Comparison of ENCODE assay signal across 8 mouse cellular contexts in the genomic region with DNA sequence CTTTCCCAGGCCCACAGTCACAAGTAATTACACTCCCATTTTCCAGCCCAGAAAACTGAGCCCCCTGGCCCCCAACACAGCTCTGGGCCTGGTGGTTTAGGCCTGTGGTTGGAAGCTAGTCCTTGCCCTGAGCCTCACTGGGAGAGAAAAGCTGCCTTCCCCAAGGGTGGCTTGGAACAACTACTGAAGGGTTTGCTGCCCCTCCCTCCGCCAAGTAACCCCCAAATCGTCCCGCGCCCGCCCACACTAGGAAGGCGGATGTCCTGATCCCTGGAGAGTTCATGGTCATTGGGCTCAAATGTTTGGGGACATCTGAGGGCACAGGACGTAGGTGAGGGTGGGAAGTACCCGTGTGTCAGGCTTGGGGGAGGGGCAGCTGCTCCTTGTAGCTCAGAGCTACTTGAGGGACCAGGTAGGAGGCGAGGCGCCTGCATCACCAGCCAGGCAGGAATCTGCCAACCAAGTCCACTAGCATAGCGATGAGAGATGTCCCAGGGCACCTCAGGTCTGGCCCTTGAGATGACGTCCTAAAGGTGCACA. TPM values are rescaled to one million over a fixed set of nuclear protein-coding genes. Genes with fewer than 3 reads are reported as not detected.
A peak's percentile ranks its signal among the peaks of the same experiment; 100 is the strongest.
DNase-seq lines count a peak whose midpoint lies in the region; ATAC-seq and TF ChIP-seq lines count a peak whose summit lies in the region.

No protein-coding gene starts in this region.

- 11% methylated on average over 12 of the region's 12 CpGs for WGBS in forebrain, embryonic 12.5 days
- WGBS in intestine, embryonic 15.5 days: 9% methylated on average over 12 of the region's 12 CpGs
- 6% methylated on average over 12 of the region's 12 CpGs for WGBS in neural tube, embryonic 14.5 days

- H3K9ac ChIP-seq in forebrain, embryonic 12.5 days: peak overlapping the region; percentile 49
- peak overlapping the region; percentile 26; the same call in 1 of the 2 replicates for H3K9ac ChIP-seq in intestine, embryonic 15.5 days
- H3K9ac ChIP-seq in neural tube, embryonic 14.5 days (replicated peaks; ENCODE audit: low read depth, low read length): peak overlapping the region; percentile 46

- H3K36me3 ChIP-seq in G1E (replicated peaks): peaks cover 42% of the 10 kb centered on the region
- peaks cover 38% of the 10 kb centered on the region for H3K36me3 ChIP-seq in forebrain, embryonic 12.5 days (replicated peaks)
- H3K36me3 ChIP-seq in intestine, embryonic 15.5 days: peaks cover 34% of the 10 kb centered on the region
- peaks cover 35% of the 10 kb centered on the region for H3K36me3 ChIP-seq in neural tube, embryonic 14.5 days (ENCODE audit: control insufficient read depth, insufficient read depth, low read length)

- H3K4me2 ChIP-seq in forebrain, embryonic 12.5 days: peak overlapping the region; percentile 75
- H3K4me2 ChIP-seq in intestine, embryonic 15.5 days (replicated peaks): peak overlapping the region; percentile 83
- peak overlapping the region; percentile 51 for H3K4me2 ChIP-seq in neural tube, embryonic 14.5 days (ENCODE audit: low read depth, low read length)

- H3K4me3 ChIP-seq in gastrocnemius, adult 2 months: peak overlapping the region; percentile 73
- peak overlapping the region; percentile 71 for H3K4me3 ChIP-seq in G1E (ENCODE audit: low read depth, low read length)
- H3K4me3 ChIP-seq in forebrain, embryonic 12.5 days (replicated peaks): peak overlapping the region; percentile 46
- H3K4me3 ChIP-seq in intestine, embryonic 15.5 days (replicated peaks): peak overlapping the region; percentile 46
- peak overlapping the region; percentile 37 for H3K4me3 ChIP-seq in neural tube, embryonic 14.5 days (ENCODE audit: low read depth, low read length)

- peaks cover 94% of the 10 kb centered on the region for H3K4me1 ChIP-seq in G1E (ENCODE audit: insufficient read depth, low read depth, low read length)
- H3K4me1 ChIP-seq in forebrain, embryonic 12.5 days: peaks cover 78% of the 10 kb centered on the region
- peaks cover 91% of the 10 kb centered on the region for H3K4me1 ChIP-seq in intestine, embryonic 15.5 days (replicated peaks)
- H3K4me1 ChIP-seq in neural tube, embryonic 14.5 days (ENCODE audit: control insufficient read depth, insufficient read depth, low read length): peaks cover 31% of the 10 kb centered on the region

- peak; percentile 66 for DNase-seq in gastrocnemius, adult 2 months
- DNase-seq in gastrocnemius, postnatal 36 days: no peak
- DNase-seq in G1E (ENCODE audit: low spot score): no peak
- DNase-seq in lung, adult 18-20 months: peak; percentile 73 to 81
- no peak for DNase-seq in retina, embryonic 14.5 days (ENCODE audit: low spot score)

- intact Hi-C loops in gastrocnemius, adult 2 months (cut with DNase I): no loop called here
- intact Hi-C loops in gastrocnemius, postnatal 36 days (cut with DNase I): no loop called here

- peak overlapping the region; percentile 93 for H3K27ac ChIP-seq in gastrocnemius, adult 2 months
- H3K27ac ChIP-seq in forebrain, embryonic 12.5 days: peak overlapping the region; percentile 90
- H3K27ac ChIP-seq in intestine, embryonic 15.5 days: peak overlapping the region; percentile 97
- peak overlapping the region; percentile 71 for H3K27ac ChIP-seq in neural tube, embryonic 14.5 days (ENCODE audit: low read depth, low read length)

- no peak for ATAC-seq in G1E (ENCODE audit: extremely low read depth, insufficient number of reproducible peaks, low FRiP score, poor library complexity, severe bottlenecking)
- no peak; the same call in 1 of the 2 replicates for ATAC-seq in forebrain, embryonic 12.5 days (ENCODE audit: low FRiP score)
- ATAC-seq in intestine, embryonic 15.5 days: peak; percentile 2
- ATAC-seq in neural tube, embryonic 14.5 days (ENCODE audit: low read depth): no peak

- H3K27me3 ChIP-seq in G1E (ENCODE audit: insufficient read depth, low read length): no peaks in the 10 kb centered on the region; the same call in 1 of the 2 replicates
- peaks cover 13% of the 10 kb centered on the region for H3K27me3 ChIP-seq in forebrain, embryonic 12.5 days
- H3K27me3 ChIP-seq in intestine, embryonic 15.5 days (replicated peaks): no peaks in the 10 kb centered on the region
- H3K27me3 ChIP-seq in neural tube, embryonic 14.5 days (ENCODE audit: control insufficient read depth, insufficient read depth, low read length): no peaks in the 10 kb centered on the region

- TF ChIP-seq CTCF in gastrocnemius, adult 2 months (IDR thresholded peaks at IDR 0.05): no peak
- TF ChIP-seq CTCF in G1E (IDR thresholded peaks at IDR 0.05; ENCODE audit: low read depth, low read length): no peak

- no peaks in the 10 kb centered on the region for H3K9me3 ChIP-seq in G1E (replicated peaks)
- no peaks in the 10 kb centered on the region for H3K9me3 ChIP-seq in forebrain, embryonic 12.5 days
- no peaks in the 10 kb centered on the region for H3K9me3 ChIP-seq in intestine, embryonic 15.5 days
- H3K9me3 ChIP-seq in neural tube, embryonic 14.5 days (ENCODE audit: control insufficient read depth, low read length): no peaks in the 10 kb centered on the region

RNA-seq across cellular contexts. Expression of gene Cirbp, which starts 6.7 kb away (rescaled TPM):
- total RNA-seq in gastrocnemius, adult 2 months (2021): 10 to 100 TPM; 22.1 to 30.7 TPM
- 10 to 100 TPM; 22.6 to 28.3 TPM for total RNA-seq in gastrocnemius, postnatal 36 days (2021)
- total RNA-seq in G1E (2014; fragmentation: Nextera tagmentation) (18.1 and 21.2 TPM in 2 replicates), G1E (2017) (32.6 and 34.8 TPM in 2 replicates)
- 41.4 and 45.2 TPM in 2 replicates for polyA plus RNA-seq in G1E (2012)
- 224 and 240 TPM in 2 replicates for polyA plus RNA-seq in forebrain, embryonic 12.5 days (2016; fragmentation: Nextera tagmentation; extraction: Ambion mirVana)
- polyA plus RNA-seq in intestine, embryonic 15.5 days (2015; fragmentation: Nextera tagmentation; extraction: Ambion mirVana): 69.4 and 83.9 TPM in 2 replicates
- 249 and 286 TPM in 2 replicates for polyA plus RNA-seq in neural tube, embryonic 14.5 days (2014; fragmentation: Nextera tagmentation; extraction: Ambion mirVana)

RNA-seq across cellular contexts. Expression of gene Midn, which starts 11.0 kb away (rescaled TPM):
- 10 to 100 TPM; 34.3 to 39.8 TPM for total RNA-seq in gastrocnemius, adult 2 months (2021)
- total RNA-seq in gastrocnemius, postnatal 36 days (2021): 10 to 100 TPM; 37.6 to 49.3 TPM
- 89.8 and 92.3 TPM in 2 replicates for total RNA-seq in G1E (2014; fragmentation: Nextera tagmentation)
- 19.2 and 24.3 TPM in 2 replicates for total RNA-seq in G1E (2017)
- polyA plus RNA-seq in G1E (2012): 295 and 302 TPM in 2 replicates
- 45.0 and 50.3 TPM in 2 replicates for polyA plus RNA-seq in forebrain, embryonic 12.5 days (2016; fragmentation: Nextera tagmentation; extraction: Ambion mirVana)
- 14.1 and 16.1 TPM in 2 replicates for polyA plus RNA-seq in intestine, embryonic 15.5 days (2015; fragmentation: Nextera tagmentation; extraction: Ambion mirVana)
- 38.8 and 39.8 TPM in 2 replicates for polyA plus RNA-seq in neural tube, embryonic 14.5 days (2014; fragmentation: Nextera tagmentation; extraction: Ambion mirVana)

RNA-seq across cellular contexts. Expression of gene 1600002K03Rik, which starts 13.7 kb away (rescaled TPM):
- total RNA-seq in gastrocnemius, adult 2 months (2021): 1 to 10 TPM; 6.6 to 7.1 TPM
- 1 to 10 TPM; 4.7 to 5.1 TPM for total RNA-seq in gastrocnemius, postnatal 36 days (2021)
- total RNA-seq in G1E (2014; fragmentation: Nextera tagmentation) (1.6 TPM in 1 of 2 replicates, not detected in the other), G1E (2017) (7.8 and 8.9 TPM in 2 replicates)
- polyA plus RNA-seq in G1E (2012): 4.8 and 5.0 TPM in 2 replicates
- polyA plus RNA-seq in forebrain, embryonic 12.5 days (2016; fragmentation: Nextera tagmentation; extraction: Ambion mirVana): 11.1 and 11.6 TPM in 2 replicates
- polyA plus RNA-seq in intestine, embryonic 15.5 days (2015; fragmentation: Nextera tagmentation; extraction: Ambion mirVana): 22.9 and 25.1 TPM in 2 replicates
- polyA plus RNA-seq in neural tube, embryonic 14.5 days (2014; fragmentation: Nextera tagmentation; extraction: Ambion mirVana): 6.4 and 7.8 TPM in 2 replicates

RNA-seq across cellular contexts. Expression of gene Cbarp, which starts 18.5 kb away (rescaled TPM):
- total RNA-seq in gastrocnemius, adult 2 months (2021): 1 to 10 TPM; 1.8 to 2.3 TPM
- total RNA-seq in gastrocnemius, postnatal 36 days (2021): 1 to 10 TPM; 1.4 to 2.1 TPM
- 67.2 and 74.4 TPM in 2 replicates for total RNA-seq in G1E (2014; fragmentation: Nextera tagmentation)
- 3.7 and 5.5 TPM in 2 replicates for total RNA-seq in G1E (2017)
- 66.6 and 73.9 TPM in 2 replicates for polyA plus RNA-seq in G1E (2012)
- polyA plus RNA-seq in forebrain, embryonic 12.5 days (2016; fragmentation: Nextera tagmentation; extraction: Ambion mirVana): 13.2 and 13.8 TPM in 2 replicates
- 4.8 and 5.1 TPM in 2 replicates for polyA plus RNA-seq in intestine, embryonic 15.5 days (2015; fragmentation: Nextera tagmentation; extraction: Ambion mirVana)
- 82.2 and 101 TPM in 2 replicates for polyA plus RNA-seq in neural tube, embryonic 14.5 days (2014; fragmentation: Nextera tagmentation; extraction: Ambion mirVana)

RNA-seq across cellular contexts. Expression of gene Efna2, which starts 20.2 kb away (rescaled TPM):
- total RNA-seq in gastrocnemius, adult 2 months (2021): under 1 TPM; 0.23 to 0.73 TPM
- total RNA-seq in gastrocnemius, postnatal 36 days (2021): under 1 TPM; 0.27 to 0.31 TPM
- total RNA-seq in G1E (2014; fragmentation: Nextera tagmentation): not detected in 2 replicates
- not detected in 2 replicates for total RNA-seq in G1E (2017)
- 0.18 and 0.20 TPM in 2 replicates for polyA plus RNA-seq in G1E (2012)
- 36.4 and 48.9 TPM in 2 replicates for polyA plus RNA-seq in forebrain, embryonic 12.5 days (2016; fragmentation: Nextera tagmentation; extraction: Ambion mirVana)
- polyA plus RNA-seq in intestine, embryonic 15.5 days (2015; fragmentation: Nextera tagmentation; extraction: Ambion mirVana): 13.6 and 15.0 TPM in 2 replicates
- 24.0 and 25.9 TPM in 2 replicates for polyA plus RNA-seq in neural tube, embryonic 14.5 days (2014; fragmentation: Nextera tagmentation; extraction: Ambion mirVana)

Comparison
In these comparisons a context has a peak if more than half of its experiments do, and no peak if none do; other contexts are left out.
1. DNase-seq: peak in gastrocnemius, adult 2 months (single experiment) and lung, adult 18-20 months (2 of 2); none in gastrocnemius, postnatal 36 days (0 of 2), G1E (single experiment) and retina, embryonic 14.5 days (single experiment).
2. Peak in every context shown above with its lines, with median percentiles within 50 percentile points of each other: H3K27ac ChIP-seq, H3K4me3 ChIP-seq, H3K4me2 ChIP-seq and H3K9ac ChIP-seq.